Mouse (Mus musculus) stomach, embryonic 16.5 days (tissue): ENCODE data around the gene Scpep1. TPM values are rescaled to one million over a fixed set of nuclear protein-coding genes. Genes with fewer than 3 reads are reported as not detected.

Source experiments
- ATAC-seq: fragments of 200-750 bp; cut with Nextera tagmentation; 2 replicates; pipeline ENCODE4 v1.8.0; 2017; ENCODE audit warnings: moderate number of reproducible peaks, moderate TSS enrichment; ENCODE audit not compliant: insufficient read depth, low FRiP score
- H3K27ac ChIP-seq: fragments of 300-500 bp; sonication (generic); 2 replicates; pipeline ENCODE4 v1.5.1; 2014; ENCODE audit warnings: low read length
- H3K27me3 ChIP-seq: fragments of 300-500 bp; sonication (generic); 2 replicates; pipeline ENCODE4 v1.6.1; 2014; ENCODE audit warnings: low read length, control low read depth, mixed read lengths; ENCODE audit not compliant: control insufficient read depth, insufficient read depth
- H3K36me3 ChIP-seq: fragments of 300-500 bp; sonication (generic); 2 replicates; pipeline ENCODE4 v1.6.1; 2014; ENCODE audit warnings: low read length; ENCODE audit not compliant: control insufficient read depth, insufficient read depth
- H3K4me1 ChIP-seq: fragments of 300-500 bp; sonication (generic); 2 replicates; pipeline ENCODE4 v1.6.1; 2014; ENCODE audit warnings: low read length, control low read depth, mixed read lengths; ENCODE audit not compliant: control insufficient read depth, insufficient read depth
- H3K4me2 ChIP-seq: fragments of 300-500 bp; sonication (generic); 2 replicates; pipeline ENCODE4 v1.6.1; 2014; ENCODE audit warnings: low read depth, low read length, mixed read lengths
- H3K4me3 ChIP-seq: fragments of 300-500 bp; sonication (generic); replicated peaks from 2 replicates; pipeline ENCODE4 v1.5.1; 2014; ENCODE audit warnings: mild to moderate bottlenecking, low read length
- H3K9ac ChIP-seq: fragments of 300-500 bp; sonication (generic); 2 replicates; pipeline ENCODE4 v1.6.1; 2014; ENCODE audit warnings: low read length
- H3K9me3 ChIP-seq: fragments of 300-500 bp; sonication (generic); replicated peaks from 2 replicates; pipeline ENCODE4 v1.6.1; 2016; ENCODE audit warnings: low read length, control low read depth; ENCODE audit not compliant: control insufficient read depth
- WGBS: fragments of 180-500 bp; shearing (Covaris S2); extraction: QIAGEN DNeasy Blood & Tissue Kit; methylation state at CpG from one replicate; pipeline ENCODE4 v1.1.7; 2014; 5-methylcytosine and 5-hydroxymethylcytosine counted together
- polyA plus RNA-seq: library from polyadenylated mRNA; unstranded; fragments of >200 nt; fragmentation: Nextera tagmentation; extraction: Ambion mirVana; gene quantifications from 2 replicates; pipeline ENCODE4 v1.2.1, GENCODE M21; 2015

The Scpep1 gene
- polyA plus RNA-seq = 88.2 and 93.1 TPM in 2 replicates

- peak within 1 kb of the TSS; percentile 58 for H3K4me2 ChIP-seq
- H3K27ac ChIP-seq = peak within 1 kb of the TSS; percentile 64; the same call in 1 of the 2 replicates
- no peaks in the 10 kb centered on the region for H3K9me3 ChIP-seq
- WGBS = 4% methylated on average over 34 of the region's 34 CpGs
- H3K4me1 ChIP-seq = peaks cover 12% of the 10 kb centered on the region
- H3K36me3 ChIP-seq = no peaks in the 10 kb centered on the region
- H3K9ac ChIP-seq = peak within 1 kb of the TSS; percentile 72
- H3K4me3 ChIP-seq = peak within 1 kb of the TSS; percentile 63
- no peaks in the 10 kb centered on the region for H3K27me3 ChIP-seq
- ATAC-seq = peak; percentile 98
These were observed at the start of gene Scpep1 for GRCm38 (mm10) chr11:88955217-88955969. Gene Scpep1, minus strand, starts transcription at chr11:88955465.

- Histone ChIP-seq H3K9ac (no peak overlapping the region), H3K4me2 (no peak overlapping the region), H3K27me3 (no peaks in the 10 kb centered on the region), H3K27ac (0 out of 2 replicates have a peak overlapping the region, but pooled peaks have one; percentile 6), H3K9me3 (no peaks in the 10 kb centered on the region), H3K4me3 (no peak overlapping the region), H3K36me3 (no peaks in the 10 kb centered on the region), H3K4me1 (peaks cover 20% of the 10 kb centered on the region)
- 64% methylated on average over 4 of the region's 4 CpGs for WGBS
- no peak for ATAC-seq
These were observed 48.5 kb upstream of the Scpep1 start for GRCm38 (mm10) chr11:89003726-89004125.

DNA sequence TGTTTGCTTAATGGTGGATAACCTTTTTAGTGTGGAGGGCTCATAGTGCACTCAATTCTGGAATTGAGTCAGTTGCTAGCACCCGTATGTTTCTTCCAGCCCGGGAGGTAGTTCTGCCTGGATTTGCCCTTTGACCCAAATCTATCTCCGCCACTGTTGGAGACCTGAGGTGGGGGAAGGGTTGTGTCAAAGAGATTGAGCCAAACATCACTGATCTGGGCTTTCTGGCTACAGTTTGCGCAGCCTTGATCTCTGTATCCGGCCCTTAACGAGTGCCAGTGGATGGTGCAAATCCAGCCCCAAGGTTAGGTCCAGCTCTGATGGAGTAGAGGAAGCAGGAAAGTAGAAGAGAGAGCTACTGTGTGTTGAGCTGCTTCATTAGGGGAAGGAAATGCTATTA is 47.8 kb upstream of the Scpep1 start:
- no peaks in the 10 kb centered on the region for H3K27me3 ChIP-seq
- H3K4me1 ChIP-seq = peaks cover 20% of the 10 kb centered on the region
- peak overlapping the region; percentile 39 for H3K4me2 ChIP-seq
- H3K4me3 ChIP-seq = peak overlapping the region; percentile 7; the same call in 1 of the 2 replicates
- WGBS = 32% methylated on average over 6 of the region's 6 CpGs
- no peaks in the 10 kb centered on the region for H3K9me3 ChIP-seq
- ATAC-seq = no peak
- no peaks in the 10 kb centered on the region for H3K36me3 ChIP-seq
- peak overlapping the region; percentile 61 for H3K27ac ChIP-seq
- H3K9ac ChIP-seq = peak overlapping the region; percentile 51; the same call in 1 of the 2 replicates

GRCm38 (mm10) chr11:89002621-89003020 is 47.4 kb upstream of the Scpep1 start:
- WGBS = 56% methylated on average over 5 of the region's 5 CpGs
- H3K27ac ChIP-seq = peak overlapping the region; percentile 61
- no peaks in the 10 kb centered on the region for H3K27me3 ChIP-seq
- peak overlapping the region; percentile 51; the same call in 1 of the 2 replicates for H3K9ac ChIP-seq
- H3K4me1 ChIP-seq = peaks cover 20% of the 10 kb centered on the region
- no peak for ATAC-seq
- no peaks in the 10 kb centered on the region for H3K9me3 ChIP-seq
- H3K4me3 ChIP-seq = peak overlapping the region; percentile 7; the same call in 1 of the 2 replicates
- H3K4me2 ChIP-seq = peak overlapping the region; percentile 39
- no peaks in the 10 kb centered on the region for H3K36me3 ChIP-seq

DNA sequence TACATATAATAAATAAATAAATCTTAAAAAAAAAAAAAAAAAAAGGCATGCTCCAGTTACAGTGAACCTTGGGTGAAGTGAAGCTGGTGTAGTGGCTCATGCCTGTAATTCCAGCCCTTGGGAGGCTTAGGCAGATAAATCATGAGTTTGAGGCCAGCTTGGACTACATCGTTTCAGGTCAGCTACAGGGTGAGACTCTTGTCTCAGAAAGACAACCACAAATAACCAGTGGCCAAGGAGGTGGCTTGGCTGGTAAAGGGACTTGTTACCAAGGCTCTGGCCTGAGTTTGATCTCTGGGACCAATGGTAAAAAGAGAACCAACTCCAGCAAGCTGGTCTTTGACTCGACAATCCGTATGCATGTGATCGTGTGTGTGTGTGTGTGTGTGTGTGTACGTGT is 46.8 kb upstream of the Scpep1 start:
- no peaks in the 10 kb centered on the region for H3K36me3 ChIP-seq
- H3K27me3 ChIP-seq = no peaks in the 10 kb centered on the region
- H3K4me2 ChIP-seq = peak overlapping the region; percentile 39; the same call in 1 of the 2 replicates
- H3K27ac ChIP-seq = no peak overlapping the region
- no peak for ATAC-seq
- H3K9ac ChIP-seq = no peak overlapping the region
- 84% methylated on average over 5 of the region's 5 CpGs for WGBS
- H3K4me1 ChIP-seq = peaks cover 20% of the 10 kb centered on the region
- 0 out of 2 replicates have a peak overlapping the region, but pooled peaks have one; percentile 7 for H3K4me3 ChIP-seq
- H3K9me3 ChIP-seq = no peaks in the 10 kb centered on the region

GRCm38 (mm10) chr11:89001569-89001968 is 46.3 kb upstream of the Scpep1 start:
- H3K4me2 ChIP-seq = peak overlapping the region; percentile 70
- no peak for ATAC-seq
- H3K27ac ChIP-seq = no peak overlapping the region
- H3K9me3 ChIP-seq = no peaks in the 10 kb centered on the region
- H3K9ac ChIP-seq = no peak overlapping the region
- peak overlapping the region; percentile 19 for H3K4me3 ChIP-seq
- H3K36me3 ChIP-seq = no peaks in the 10 kb centered on the region
- H3K27me3 ChIP-seq = no peaks in the 10 kb centered on the region
- WGBS = 87% methylated on average over 7 of the region's 7 CpGs
- H3K4me1 ChIP-seq = peaks cover 20% of the 10 kb centered on the region

- Histone ChIP-seq H3K9ac (peak overlapping the region; percentile 87), H3K4me2 (peak overlapping the region; percentile 70), H3K4me3 (peak overlapping the region; percentile 74), H3K4me1 (peaks cover 20% of the 10 kb centered on the region), H3K27ac (peak overlapping the region; percentile 77), H3K9me3 (no peaks in the 10 kb centered on the region), H3K36me3 (no peaks in the 10 kb centered on the region), H3K27me3 (no peaks in the 10 kb centered on the region)
- ATAC-seq = no peak
These were observed 45.2 kb upstream of the Scpep1 start for GRCm38 (mm10) chr11:89000527-89000819.

DNA sequence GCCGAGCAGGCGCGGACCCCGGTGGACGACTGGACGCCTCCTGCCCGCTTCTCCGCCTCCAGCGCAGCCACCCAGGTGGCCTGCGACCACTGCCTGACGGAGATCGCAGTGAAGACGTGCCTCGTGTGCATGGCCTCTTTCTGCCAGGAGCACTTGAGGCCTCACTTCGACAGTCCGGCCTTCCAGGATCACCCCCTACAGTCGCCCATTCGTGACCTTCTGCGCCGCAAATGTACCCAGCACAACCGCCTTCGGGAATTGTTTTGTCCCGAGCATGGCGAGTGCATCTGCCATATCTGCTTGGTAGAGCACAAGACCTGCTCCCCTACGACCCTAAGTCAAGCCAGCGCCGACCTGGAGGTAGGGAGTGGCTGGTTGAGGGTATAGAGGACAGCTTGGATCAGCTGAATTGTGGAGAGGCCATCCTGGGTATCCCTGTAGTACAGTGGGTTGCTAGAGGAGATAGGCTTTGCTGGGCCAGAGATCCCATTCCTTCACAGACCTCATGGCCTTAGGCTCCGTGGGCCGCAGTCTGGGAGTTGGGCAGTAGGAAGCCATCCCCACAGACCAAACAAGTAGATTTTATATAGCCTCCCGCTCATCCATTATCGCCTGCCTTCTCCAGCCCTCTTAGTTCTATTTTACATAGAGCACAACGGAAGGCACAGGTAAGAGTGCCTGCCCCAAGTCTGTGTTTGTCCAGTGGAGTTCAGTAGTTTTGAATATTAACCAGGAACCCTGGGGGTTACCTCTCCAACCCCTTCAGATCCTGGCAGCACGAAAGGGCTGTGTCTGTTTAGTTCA is 44.7 kb upstream of the Scpep1 start:
- H3K4me2 ChIP-seq = peak overlapping the region; percentile 70
- no peaks in the 10 kb centered on the region for H3K36me3 ChIP-seq
- 0 out of 2 replicates have a peak, but pooled peaks have one; percentile 0 for ATAC-seq
- WGBS = 20% methylated on average over 33 of the region's 33 CpGs
- no peaks in the 10 kb centered on the region for H3K9me3 ChIP-seq
- H3K9ac ChIP-seq = peak overlapping the region; percentile 87
- peak overlapping the region; percentile 77 for H3K27ac ChIP-seq
- peak overlapping the region; percentile 74 for H3K4me3 ChIP-seq
- peaks cover 20% of the 10 kb centered on the region for H3K4me1 ChIP-seq
- H3K27me3 ChIP-seq = no peaks in the 10 kb centered on the region
